Comparison of ENCODE assay signal across 8 mouse cellular contexts in genomic region chr8:44934416-44934815, GRCm38 (mm10). TPM values are rescaled to one million over a fixed set of nuclear protein-coding genes. Genes with fewer than 3 reads are reported as not detected.
DNase-seq lines count a peak whose midpoint lies in the region; ATAC-seq and TF ChIP-seq lines count a peak whose summit lies in the region.

No protein-coding gene starts in this region.

- H3K9ac ChIP-seq in neural tube, embryonic 13.5 days = peak overlapping the region; percentile 73

- H3K27ac ChIP-seq in layer of hippocampus, adult 2 months = peak overlapping the region; percentile 47; the same call in 1 of the 2 replicates
- H3K27ac ChIP-seq in embryonic fibroblast, embryonic 13.5 days (ENCODE audit: insufficient read depth, low read length) = peak overlapping the region; percentile 99
- peak overlapping the region; percentile 95 for H3K27ac ChIP-seq in limb, embryonic 10.5 days
- H3K27ac ChIP-seq in neural tube, embryonic 13.5 days (replicated peaks) = peak overlapping the region; percentile 83

- 4% methylated on average over 13 of the region's 13 CpGs for WGBS in limb, embryonic 10.5 days
- 2% methylated on average over 13 of the region's 13 CpGs for WGBS in neural tube, embryonic 13.5 days

- no peak for DNase-seq in layer of hippocampus, adult 2 months (ENCODE audit: low spot score in 2 of 2)
- DNase-seq in layer of hippocampus, adult 9-10 months (ENCODE audit: low spot score) = no peak
- DNase-seq in limb, embryonic 10.5 days (ENCODE audit: low spot score) = no peak
- DNase-seq in frontal cortex, adult 2 months (ENCODE audit: extremely low spot score in 1 of 2, low spot score in 1 of 2) = no peak
- DNase-seq in layer of hippocampus, adult 8-10 months (ENCODE audit: low spot score in 2 of 2) = no peak

- peak overlapping the region; percentile 79 for H3K4me3 ChIP-seq in layer of hippocampus, adult 2 months
- H3K4me3 ChIP-seq in embryonic fibroblast, embryonic 13.5 days (ENCODE audit: insufficient read depth, low read length) = peak overlapping the region; percentile 75
- H3K4me3 ChIP-seq in limb, embryonic 10.5 days = peak overlapping the region; percentile 79
- H3K4me3 ChIP-seq in neural tube, embryonic 13.5 days = peak overlapping the region; percentile 82

- TF ChIP-seq POLR2A in embryonic fibroblast, embryonic 13.5 days (IDR thresholded peaks at IDR 0.05; ENCODE audit: low read depth, low read length) = no peak

- H3K36me3 ChIP-seq in limb, embryonic 10.5 days = no peaks in the 10 kb centered on the region
- H3K36me3 ChIP-seq in neural tube, embryonic 13.5 days = no peaks in the 10 kb centered on the region

- peaks cover 11% of the 10 kb centered on the region; the same call in 1 of the 2 replicates for H3K27me3 ChIP-seq in limb, embryonic 10.5 days (ENCODE audit: low read depth, poor library complexity, severe bottlenecking)
- H3K27me3 ChIP-seq in neural tube, embryonic 13.5 days = 0 out of 2 replicates have a peak, but pooled peaks cover 5% of the 10 kb centered on the region

- ATAC-seq in neural tube, embryonic 13.5 days (ENCODE audit: low read depth) = no peak
- ATAC-seq in megakaryocyte progenitor cell, adult 5-6 weeks (replicated peaks; ENCODE audit: poor library complexity) = no peak

- H3K4me2 ChIP-seq in neural tube, embryonic 13.5 days = peak overlapping the region; percentile 92

- TF ChIP-seq CTCF in layer of hippocampus, adult 2 months (conservative IDR thresholded peaks at IDR 0.05) = no peak
- TF ChIP-seq CTCF in embryonic fibroblast, embryonic 13.5 days (IDR thresholded peaks at IDR 0.05; ENCODE audit: borderline replicate concordance, insufficient read depth, low read length) = no peak

- H3K4me1 ChIP-seq in embryonic fibroblast, embryonic 13.5 days (ENCODE audit: control insufficient read depth, insufficient read depth, low read length) = no peaks in the 10 kb centered on the region; the same call in 1 of the 2 replicates
- peaks cover 10% of the 10 kb centered on the region for H3K4me1 ChIP-seq in limb, embryonic 10.5 days
- H3K4me1 ChIP-seq in neural tube, embryonic 13.5 days (replicated peaks) = peaks cover 21% of the 10 kb centered on the region

- no peaks in the 10 kb centered on the region for H3K9me3 ChIP-seq in limb, embryonic 10.5 days (replicated peaks)
- 0 out of 2 replicates have a peak, but pooled peaks cover 2% of the 10 kb centered on the region for H3K9me3 ChIP-seq in neural tube, embryonic 13.5 days

RNA-seq across cellular contexts. Expression of gene Fat1, which starts 0.8 kb away (rescaled TPM):
- total RNA-seq in layer of hippocampus, adult 2 months (2021) = 10 to 100 TPM; 22.2 to 24.7 TPM
- 245 and 297 TPM in 2 replicates for polyA plus RNA-seq in embryonic fibroblast, embryonic 13.5 days (2011; ENCODE audit: insufficient read length, low read depth, missing spikeins)
- 17.2 and 20.1 TPM in 2 replicates for polyA plus RNA-seq in limb, embryonic 10.5 days (2016; fragmentation: Nextera tagmentation; extraction: Ambion mirVana)
- polyA plus RNA-seq in neural tube, embryonic 13.5 days (2015; fragmentation: Nextera tagmentation; extraction: Ambion mirVana) = 11.9 and 12.1 TPM in 2 replicates
- 50.4 and 54.5 TPM in 2 replicates for polyA plus RNA-seq in frontal cortex, adult 2 months (2012; rRNA removed)
- total RNA-seq in layer of hippocampus, adult 8-10 months (2022) = 10 to 100 TPM; 23.0 to 24.5 (median 24.4) TPM
- not detected in 2 replicates for total RNA-seq in megakaryocyte progenitor cell, adult 5-6 weeks (2015)
- total RNA-seq in megakaryocyte progenitor cell, adult 5-6 weeks (2017) = 0.03 TPM in 1 of 2 replicates, not detected in the other

Comparison
In these comparisons a context has a peak if more than half of its experiments do, and no peak if none do; other contexts are left out.
1. H3K27ac ChIP-seq: peak in every context shown above with its lines; median percentile 99 in embryonic fibroblast, embryonic 13.5 days; 95 in limb, embryonic 10.5 days; 83 in neural tube, embryonic 13.5 days; 47 in layer of hippocampus, adult 2 months.